Mouse (Mus musculus) G1E (cell line): ENCODE data around the gene Lcmt1.

Source experiments
- CTCF ChIP-seq: IDR thresholded peaks from 2 replicates; pipeline ENCODE4 v1.5.1; 2012; ENCODE audit warnings: low read depth, low read length, inconsistent platforms, mixed read lengths
- GATA1 ChIP-seq: IDR thresholded peaks from 2 replicates; pipeline ENCODE4 v1.6.1; 2012; ENCODE audit warnings: borderline replicate concordance, low read length, inconsistent platforms, mixed read lengths
- POLR2AphosphoS5 ChIP-seq: IDR thresholded peaks from 2 replicates; pipeline ENCODE4 v1.6.1; 2012; ENCODE audit warnings: low read depth, low read length, inconsistent platforms; ENCODE audit not compliant: insufficient replicate concordance

DNA sequence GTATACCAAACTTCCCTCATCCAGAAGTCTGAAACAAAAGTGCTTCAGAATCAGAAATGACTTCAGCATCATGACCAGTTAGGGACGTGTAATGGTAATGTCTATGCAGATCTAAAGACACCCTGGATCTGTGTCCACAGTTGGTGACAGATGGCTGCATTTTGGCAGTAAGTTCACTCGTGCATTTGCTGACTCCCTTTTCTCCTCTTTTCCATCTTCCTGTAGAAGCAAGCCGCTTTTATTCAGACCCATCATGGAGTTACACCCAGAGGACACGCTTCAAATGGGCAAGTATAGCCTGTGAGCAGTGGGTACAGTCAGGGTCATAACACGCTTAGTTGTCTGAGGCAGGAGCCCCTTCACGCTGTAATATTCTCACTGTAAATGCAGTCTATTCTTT is 34.6 kb downstream of the Lcmt1 start:
- TF ChIP-seq CTCF, result no peak
- no peak for TF ChIP-seq GATA1
- TF ChIP-seq POLR2AphosphoS5, result no peak
